8 mouse cellular contexts compared by ENCODE assay signal in genomic region chr11:69920266-69921031, GRCm38 (mm10). TPM values are rescaled to one million over a fixed set of nuclear protein-coding genes. Genes with fewer than 3 reads are reported as not detected.
DNase-seq lines count a peak whose midpoint lies in the region; ATAC-seq lines count a peak whose summit lies in the region.

No protein-coding gene starts in this region.

- H3K9me3 ChIP-seq in heart, embryonic 10.5 days: no peaks in the 10 kb centered on the region
- H3K9me3 ChIP-seq in kidney, embryonic 16.5 days (ENCODE audit: low read length): no peaks in the 10 kb centered on the region
- no peaks in the 10 kb centered on the region for H3K9me3 ChIP-seq in megakaryocyte, embryonic 14.5 days

- DNase-seq in frontal cortex, postnatal 36 days (ENCODE audit: low spot score in 2 of 2): no peak
- peak; percentile 53 for DNase-seq in 416B (ENCODE audit: low read depth)
- peak; percentile 79 for DNase-seq in heart, embryonic 10.5 days (ENCODE audit: low spot score)
- peak; percentile 85 for DNase-seq in testis, postnatal 14 days (ENCODE audit: low spot score)

- 0 out of 2 replicates have a peak, but pooled peaks have one; percentile 11 for ATAC-seq in frontal cortex, adult (ENCODE audit: low TSS enrichment)
- ATAC-seq in kidney, embryonic 16.5 days (ENCODE audit: low FRiP score, low TSS enrichment): peak; percentile 14

- H3K4me3 ChIP-seq in brown adipose tissue, adult 24 weeks (ENCODE audit: insufficient read depth, low read depth, low read length): peak overlapping the region; percentile 72
- peak overlapping the region; percentile 85 for H3K4me3 ChIP-seq in heart, embryonic 10.5 days
- H3K4me3 ChIP-seq in kidney, embryonic 16.5 days (ENCODE audit: low read length): peak overlapping the region; percentile 95
- H3K4me3 ChIP-seq in megakaryocyte, embryonic 14.5 days (replicated peaks): peak overlapping the region; percentile 99

- H3K36me3 ChIP-seq in heart, embryonic 10.5 days: peaks cover 42% of the 10 kb centered on the region
- H3K36me3 ChIP-seq in kidney, embryonic 16.5 days (ENCODE audit: insufficient read depth, low read length): peaks cover 29% of the 10 kb centered on the region
- peaks cover 40% of the 10 kb centered on the region for H3K36me3 ChIP-seq in megakaryocyte, embryonic 14.5 days (replicated peaks; ENCODE audit: low read length)

- peak overlapping the region; percentile 91 for H3K4me2 ChIP-seq in kidney, embryonic 16.5 days (replicated peaks; ENCODE audit: low read depth, low read length)

- H3K27me3 ChIP-seq in heart, embryonic 10.5 days (ENCODE audit: insufficient read depth, poor library complexity, severe bottlenecking): no peaks in the 10 kb centered on the region
- H3K27me3 ChIP-seq in kidney, embryonic 16.5 days (ENCODE audit: insufficient read depth, low read length): no peaks in the 10 kb centered on the region
- no peaks in the 10 kb centered on the region for H3K27me3 ChIP-seq in megakaryocyte, embryonic 14.5 days (replicated peaks)

- under 1% methylated on average over 64 of the region's 65 CpGs for WGBS in heart, embryonic 10.5 days
- WGBS in kidney, embryonic 16.5 days: under 1% methylated on average over 32 of the region's 65 CpGs

- H3K4me1 ChIP-seq in brown adipose tissue, adult 24 weeks (ENCODE audit: control insufficient read depth, insufficient read depth, insufficient read length, low read length): peaks cover 3% of the 10 kb centered on the region
- H3K4me1 ChIP-seq in heart, embryonic 10.5 days: peaks cover 36% of the 10 kb centered on the region
- peaks cover 32% of the 10 kb centered on the region for H3K4me1 ChIP-seq in kidney, embryonic 16.5 days (ENCODE audit: insufficient read depth, low read length)
- peaks cover 61% of the 10 kb centered on the region for H3K4me1 ChIP-seq in megakaryocyte, embryonic 14.5 days

- H3K9ac ChIP-seq in kidney, embryonic 16.5 days (replicated peaks; ENCODE audit: low read length): peak overlapping the region; percentile 98

- H3K27ac ChIP-seq in brown adipose tissue, adult 24 weeks (replicated peaks; ENCODE audit: low read depth, low read length): peak overlapping the region; percentile 83
- H3K27ac ChIP-seq in heart, embryonic 10.5 days: peak overlapping the region; percentile 97
- H3K27ac ChIP-seq in kidney, embryonic 16.5 days (ENCODE audit: low read length): peak overlapping the region; percentile 92

RNA-seq across cellular contexts. Expression of gene Eif5a, which starts 1.3 kb away (rescaled TPM):
- 424 and 439 TPM in 2 replicates for polyA plus RNA-seq in brown adipose tissue, adult 24 weeks (2012; ENCODE audit: insufficient read depth, insufficient read length, missing spikeins)
- polyA plus RNA-seq in heart, embryonic 10.5 days (2016; fragmentation: Nextera tagmentation; extraction: Ambion mirVana): 2,011 and 2,470 TPM in 2 replicates
- polyA plus RNA-seq in kidney, embryonic 16.5 days (2015; fragmentation: Nextera tagmentation; extraction: Ambion mirVana): 1,737 and 1,791 TPM in 2 replicates
- 2,079 and 2,119 TPM in 2 replicates for polyA plus RNA-seq in megakaryocyte, embryonic 14.5 days (2012; ENCODE audit: insufficient read depth, low replicate concordance)

RNA-seq across cellular contexts. Expression of gene Gps2, which starts 6.8 kb away (rescaled TPM):
- 23.6 and 24.3 TPM in 2 replicates for polyA plus RNA-seq in brown adipose tissue, adult 24 weeks (2012; ENCODE audit: insufficient read depth, insufficient read length, missing spikeins)
- 55.2 and 69.4 TPM in 2 replicates for polyA plus RNA-seq in heart, embryonic 10.5 days (2016; fragmentation: Nextera tagmentation; extraction: Ambion mirVana)
- 85.2 and 86.4 TPM in 2 replicates for polyA plus RNA-seq in kidney, embryonic 16.5 days (2015; fragmentation: Nextera tagmentation; extraction: Ambion mirVana)
- polyA plus RNA-seq in megakaryocyte, embryonic 14.5 days (2012; ENCODE audit: insufficient read depth, low replicate concordance): 116 and 124 TPM in 2 replicates

RNA-seq across cellular contexts. Expression of gene Ybx2, which starts 15.1 kb away (rescaled TPM):
- polyA plus RNA-seq in brown adipose tissue, adult 24 weeks (2012; ENCODE audit: insufficient read depth, insufficient read length, missing spikeins): 37.9 and 76.4 TPM in 2 replicates
- 1.8 and 2.1 TPM in 2 replicates for polyA plus RNA-seq in heart, embryonic 10.5 days (2016; fragmentation: Nextera tagmentation; extraction: Ambion mirVana)
- 7.0 and 10.3 TPM in 2 replicates for polyA plus RNA-seq in kidney, embryonic 16.5 days (2015; fragmentation: Nextera tagmentation; extraction: Ambion mirVana)
- 0.75 TPM in 1 of 2 replicates, not detected in the other for polyA plus RNA-seq in megakaryocyte, embryonic 14.5 days (2012; ENCODE audit: insufficient read depth, low replicate concordance)

RNA-seq across cellular contexts. Expression of gene Neurl4, which starts 19.6 kb away (rescaled TPM):
- 16.9 and 18.4 TPM in 2 replicates for polyA plus RNA-seq in brown adipose tissue, adult 24 weeks (2012; ENCODE audit: insufficient read depth, insufficient read length, missing spikeins)
- 8.3 and 12.7 TPM in 2 replicates for polyA plus RNA-seq in heart, embryonic 10.5 days (2016; fragmentation: Nextera tagmentation; extraction: Ambion mirVana)
- 11.4 and 12.8 TPM in 2 replicates for polyA plus RNA-seq in kidney, embryonic 16.5 days (2015; fragmentation: Nextera tagmentation; extraction: Ambion mirVana)
- polyA plus RNA-seq in megakaryocyte, embryonic 14.5 days (2012; ENCODE audit: insufficient read depth, low replicate concordance): 17.6 and 26.8 TPM in 2 replicates

RNA-seq across cellular contexts. Expression of gene 2810408A11Rik, which starts 19.7 kb away (rescaled TPM):
- 3.2 TPM in 1 of 2 replicates, not detected in the other for polyA plus RNA-seq in brown adipose tissue, adult 24 weeks (2012; ENCODE audit: insufficient read depth, insufficient read length, missing spikeins)
- polyA plus RNA-seq in heart, embryonic 10.5 days (2016; fragmentation: Nextera tagmentation; extraction: Ambion mirVana): 5.5 and 8.7 TPM in 2 replicates
- 11.7 and 12.8 TPM in 2 replicates for polyA plus RNA-seq in kidney, embryonic 16.5 days (2015; fragmentation: Nextera tagmentation; extraction: Ambion mirVana)
- 0.25 TPM in 1 of 2 replicates, not detected in the other for polyA plus RNA-seq in megakaryocyte, embryonic 14.5 days (2012; ENCODE audit: insufficient read depth, low replicate concordance)

Comparison
In these comparisons a context has a peak if more than half of its experiments do, and no peak if none do; other contexts are left out.
1. DNase-seq: peak in 416B (single experiment), heart, embryonic 10.5 days (single experiment) and testis, postnatal 14 days (single experiment); none in frontal cortex, postnatal 36 days (0 of 2).
2. Peak in every context shown above with its lines, with median percentiles within 50 percentile points of each other: H3K27ac ChIP-seq and H3K4me3 ChIP-seq.